Mouse (Mus musculus) intestine, postnatal 0 days (tissue): ENCODE measurements around the gene Lcp1. TPM values are rescaled to one million over a fixed set of nuclear protein-coding genes. Genes with fewer than 3 reads are reported as not detected.
A peak's percentile ranks its signal among the peaks of the same experiment; 100 is the strongest.

Experiments
- ATAC-seq: fragments of 200-750 bp; cut with Nextera tagmentation; 2 replicates; pipeline ENCODE4 v1.8.0; 2017; ENCODE audit warnings: mild to moderate bottlenecking, moderate TSS enrichment, moderate library complexity
- H3K27ac ChIP-seq: fragments of 300-500 bp; sonication (generic); 2 replicates; pipeline ENCODE4 v1.5.1; 2014; ENCODE audit warnings: mild to moderate bottlenecking, low read depth, low read length, moderate library complexity
- H3K27me3 ChIP-seq: fragments of 300-500 bp; sonication (generic); replicated peaks from 2 replicates; pipeline ENCODE4 v1.6.1; 2014; ENCODE audit warnings: low read length, mixed read lengths; ENCODE audit not compliant: control insufficient read depth, insufficient read depth
- H3K36me3 ChIP-seq: fragments of 300-500 bp; sonication (generic); 2 replicates; pipeline ENCODE4 v1.6.1; 2014; ENCODE audit warnings: mild to moderate bottlenecking, moderate library complexity; ENCODE audit not compliant: control insufficient read depth, insufficient read depth
- H3K4me1 ChIP-seq: fragments of 300-500 bp; sonication (generic); replicated peaks from 2 replicates; pipeline ENCODE4 v1.6.1; 2014; ENCODE audit warnings: antibody characterized with exemption, low read length, mixed read lengths; ENCODE audit not compliant: control insufficient read depth, insufficient read depth
- H3K4me2 ChIP-seq: fragments of 300-500 bp; sonication (generic); replicated peaks from 2 replicates; pipeline ENCODE4 v1.6.1; 2014; ENCODE audit warnings: low read depth, mild to moderate bottlenecking, moderate library complexity
- H3K4me3 ChIP-seq: fragments of 300-500 bp; sonication (generic); 2 replicates; pipeline ENCODE4 v1.5.1; 2014; ENCODE audit warnings: low read depth, low read length
- H3K9ac ChIP-seq: fragments of 300-500 bp; sonication (generic); 2 replicates; pipeline ENCODE4 v1.6.1; 2014; ENCODE audit warnings: mild to moderate bottlenecking, low read depth, low read length
- H3K9me3 ChIP-seq: fragments of 300-500 bp; sonication (generic); 2 replicates; pipeline ENCODE4 v1.6.1; 2016; ENCODE audit warnings: mixed run types; ENCODE audit not compliant: control insufficient read depth
- CTCF ChIP-seq: sonication (generic); IDR thresholded peaks from 2 replicates; pipeline ENCODE4 v1.5.1; 2016; ENCODE audit warnings: low read depth, mild to moderate bottlenecking, control low read depth, antibody characterized with exemption, moderate library complexity
- whole genome bisulfite sequencing: fragments of 180-500 bp; shearing (Covaris S2); extraction: QIAGEN DNeasy Blood & Tissue Kit; methylation state at CpG from one replicate; pipeline ENCODE4 v1.1.7; 2014; 5-methylcytosine and 5-hydroxymethylcytosine counted together
- polyA plus RNA-seq: library from polyadenylated mRNA; unstranded; fragments of >200 nt; fragmentation: Nextera tagmentation; extraction: Ambion mirVana; gene quantifications from 2 replicates; pipeline ENCODE4 v1.2.1, GENCODE M21; 2015

Lcp1 gene
- polyA plus RNA-seq, 1 experiment from 2014 or later, result 59.3 TPM

- no peaks in the 10 kb centered on the region for H3K27me3 ChIP-seq
- H3K9ac ChIP-seq, result no peak overlapping the region
- no peak for ATAC-seq
- peaks cover 21% of the 10 kb centered on the region for H3K36me3 ChIP-seq
- no peaks in the 10 kb centered on the region for H3K4me1 ChIP-seq
- H3K9me3 ChIP-seq, result no peaks in the 10 kb centered on the region
- no peak overlapping the region for H3K4me2 ChIP-seq
- 74% methylated on average over 6 of the region's 6 CpGs for WGBS
- H3K4me3 ChIP-seq, result no peak overlapping the region
- no peak for TF ChIP-seq CTCF
- H3K27ac ChIP-seq, result no peak overlapping the region
Observed at GRCm38 (mm10) chr14:75208572-75209151, 77.8 kb downstream of the Lcp1 start.

- Histone ChIP-seq H3K27ac (no peak overlapping the region), H3K36me3 (peaks cover 20% of the 10 kb centered on the region), H3K9me3 (no peaks in the 10 kb centered on the region), H3K4me2 (no peak overlapping the region), H3K9ac (no peak overlapping the region), H3K4me3 (no peak overlapping the region), H3K27me3 (no peaks in the 10 kb centered on the region), H3K4me1 (no peaks in the 10 kb centered on the region)
- no peak for ATAC-seq
- TF ChIP-seq CTCF, result no peak
- 61% methylated on average over 11 of the region's 11 CpGs for WGBS
Observed at GRCm38 (mm10) chr14:75213752-75214151, 82.9 kb downstream of the Lcp1 start.

GRCm38 (mm10) chr14:75218843-75219242 lies 87.9 kb downstream of the Lcp1 start:
- H3K36me3 ChIP-seq, result peaks cover 9% of the 10 kb centered on the region
- WGBS, result 77% methylated on average over 2 of the region's 2 CpGs
- no peak overlapping the region for H3K4me2 ChIP-seq
- no peak for TF ChIP-seq CTCF
- ATAC-seq, result no peak
- no peak overlapping the region for H3K9ac ChIP-seq
- no peaks in the 10 kb centered on the region for H3K9me3 ChIP-seq
- no peak overlapping the region for H3K4me3 ChIP-seq
- H3K4me1 ChIP-seq, result no peaks in the 10 kb centered on the region
- H3K27ac ChIP-seq, result no peak overlapping the region
- H3K27me3 ChIP-seq, result no peaks in the 10 kb centered on the region

- H3K4me2 ChIP-seq, result no peak overlapping the region
Observed at GRCm38 (mm10) chr14:75219250-75219913, 88.5 kb downstream of the Lcp1 start.

GRCm38 (mm10) chr14:75222386-75222785 lies 91.5 kb downstream of the Lcp1 start:
- Histone ChIP-seq H3K36me3 (peaks cover 18% of the 10 kb centered on the region), H3K9ac (no peak overlapping the region), H3K27ac (no peak overlapping the region), H3K4me2 (no peak overlapping the region), H3K9me3 (no peaks in the 10 kb centered on the region), H3K4me3 (no peak overlapping the region), H3K4me1 (no peaks in the 10 kb centered on the region), H3K27me3 (no peaks in the 10 kb centered on the region)
- WGBS, result 64% methylated on average over 6 of the region's 6 CpGs
- no peak for TF ChIP-seq CTCF
- no peak for ATAC-seq

More at GRCm38 (mm10) chr14:75219250-75219913, 88.5 kb downstream of the Lcp1 start:
- Histone ChIP-seq H3K4me3 (no peak overlapping the region), H3K4me1 (no peaks in the 10 kb centered on the region), H3K27me3 (no peaks in the 10 kb centered on the region), H3K9me3 (no peaks in the 10 kb centered on the region), H3K36me3 (peaks cover 9% of the 10 kb centered on the region), H3K27ac (no peak overlapping the region; the same call in 1 of the 2 replicates), H3K9ac (no peak overlapping the region)
- WGBS, result 44% methylated on average over 5 of the region's 5 CpGs
- TF ChIP-seq CTCF, result no peak
- ATAC-seq, result peak; percentile 90

GRCm38 (mm10) chr14:75227453-75228084 lies 96.7 kb downstream of the Lcp1 start:
- Histone ChIP-seq H3K27ac (no peak overlapping the region), H3K36me3 (peaks cover 24% of the 10 kb centered on the region), H3K4me3 (no peak overlapping the region), H3K9ac (no peak overlapping the region), H3K9me3 (no peaks in the 10 kb centered on the region), H3K27me3 (no peaks in the 10 kb centered on the region), H3K4me1 (no peaks in the 10 kb centered on the region), H3K4me2 (no peak overlapping the region)
- 83% methylated on average over 6 of the region's 6 CpGs for WGBS
- no peak for ATAC-seq
- TF ChIP-seq CTCF, result no peak
